Mouse (Mus musculus) midbrain, embryonic 11.5 days (tissue): Measurements from ENCODE around the gene Scn3b. TPM values are rescaled to one million over a fixed set of nuclear protein-coding genes. Genes with fewer than 3 reads are reported as not detected.

ENCODE experiments used
- ATAC-seq: fragments of 200-750 bp; cut with Nextera tagmentation; 2 replicates; pipeline ENCODE4 v1.8.0; 2017; ENCODE audit warnings: moderate TSS enrichment, moderate library complexity; ENCODE audit not compliant: low FRiP score
- DNase-seq: peaks from one replicate; pipeline ENCODE4 v3.0.0; 2015; ENCODE audit warnings: low spot score; ENCODE audit errors: missing footprints
- H3K27ac ChIP-seq: fragments of 300-500 bp; sonication (generic); 2 replicates; pipeline ENCODE4 v1.5.1; 2014; ENCODE audit warnings: low read depth, low read length
- H3K27me3 ChIP-seq: fragments of 300-500 bp; sonication (generic); 2 replicates; pipeline ENCODE4 v1.6.1; 2014; ENCODE audit warnings: mild to moderate bottlenecking, low read length, moderate library complexity, mixed read lengths; ENCODE audit not compliant: control insufficient read depth, insufficient read depth
- H3K36me3 ChIP-seq: fragments of 300-500 bp; sonication (generic); 2 replicates; pipeline ENCODE4 v1.6.1; 2014; ENCODE audit warnings: mild to moderate bottlenecking, low read length, moderate library complexity, mixed read lengths; ENCODE audit not compliant: control insufficient read depth, insufficient read depth
- H3K4me1 ChIP-seq: fragments of 300-500 bp; sonication (generic); 2 replicates; pipeline ENCODE4 v1.6.1; 2014; ENCODE audit warnings: low read length; ENCODE audit not compliant: control insufficient read depth, insufficient read depth
- H3K4me2 ChIP-seq: fragments of 300-500 bp; sonication (generic); 2 replicates; pipeline ENCODE4 v1.6.1; 2014; ENCODE audit warnings: mild to moderate bottlenecking, moderate library complexity
- H3K4me3 ChIP-seq: fragments of 300-500 bp; sonication (generic); 2 replicates; pipeline ENCODE4 v1.5.1; 2014; ENCODE audit warnings: low read depth, low read length
- H3K9ac ChIP-seq: fragments of 300-500 bp; sonication (generic); 2 replicates; pipeline ENCODE4 v1.6.1; 2014; ENCODE audit warnings: low read length
- H3K9me3 ChIP-seq: fragments of 300-500 bp; sonication (generic); 2 replicates; pipeline ENCODE4 v1.6.1; 2016; ENCODE audit warnings: low read length; ENCODE audit not compliant: control insufficient read depth
- WGBS: fragments of 180-500 bp; shearing (Covaris S2); extraction: QIAGEN DNeasy Blood & Tissue Kit; methylation state at CpG from one replicate; pipeline ENCODE4 v1.1.7; 2014; 5-methylcytosine and 5-hydroxymethylcytosine counted together
- polyA plus RNA-seq: library from polyadenylated mRNA; unstranded; fragments of >200 nt; fragmentation: Nextera tagmentation; extraction: Ambion mirVana; gene quantifications from 2 replicates; pipeline ENCODE4 v1.2.1, GENCODE M21; 2014

Gene Scn3b
- polyA plus RNA-seq, 1 experiment from 2014 or later, result 18.6 TPM

DNA sequence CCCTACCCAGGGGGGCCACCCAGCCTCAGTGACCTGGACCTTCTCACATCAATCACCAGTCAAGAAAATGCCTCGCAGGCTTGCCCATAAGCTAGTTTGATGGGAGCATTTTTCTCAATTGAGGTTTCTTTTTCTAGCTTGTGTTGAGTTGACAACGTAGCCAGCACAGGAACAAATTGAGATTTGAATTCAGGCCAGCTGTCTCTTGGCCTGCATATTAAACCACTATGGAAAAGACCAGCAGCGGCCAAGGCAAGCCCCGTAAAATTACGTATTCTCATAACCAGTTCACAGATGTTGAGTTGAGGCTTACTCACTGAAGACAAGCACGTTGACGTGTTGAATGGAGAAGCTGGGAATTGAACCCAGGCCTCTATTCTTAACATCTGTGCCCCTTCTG, 14.0 kb downstream of the Scn3b start:
- H3K4me2 ChIP-seq, result no peak overlapping the region

DNA sequence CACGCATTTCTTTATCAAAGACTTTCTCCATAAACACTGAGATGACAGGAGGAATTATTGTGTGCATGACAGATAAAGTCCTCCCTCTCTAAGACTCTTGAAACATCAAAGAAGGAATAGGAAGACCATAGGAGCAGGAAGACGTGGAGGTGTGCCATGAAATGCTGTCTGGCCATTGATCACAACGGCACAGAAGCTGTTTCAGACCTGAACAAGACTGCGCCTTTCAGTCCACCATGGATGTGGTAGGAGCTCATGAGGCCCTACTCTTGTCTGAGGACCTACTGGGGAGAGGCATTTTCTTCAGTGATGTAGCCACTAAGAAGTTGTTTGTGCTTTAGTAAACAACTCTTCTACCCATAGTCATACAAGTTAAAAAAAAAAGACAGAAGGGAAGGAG, 23.5 kb downstream of the Scn3b start:
- Histone ChIP-seq H3K27ac (no peak overlapping the region), H3K4me1 (no peaks in the 10 kb centered on the region), H3K36me3 (0 out of 2 replicates have a peak, but pooled peaks cover 3% of the 10 kb centered on the region), H3K27me3 (no peaks in the 10 kb centered on the region), H3K9me3 (no peaks in the 10 kb centered on the region), H3K4me2 (no peak overlapping the region), H3K4me3 (no peak overlapping the region), H3K9ac (no peak overlapping the region)
- ATAC-seq (no peak), DNase-seq (no peak)
- WGBS, result 92% methylated on average over 4 of the region's 4 CpGs

More for the DNA sequence above, 14.0 kb downstream of the Scn3b start:
- no peak overlapping the region for H3K9ac ChIP-seq
- no peaks in the 10 kb centered on the region for H3K4me1 ChIP-seq
- ATAC-seq (no peak), DNase-seq (no peak)
- H3K4me3 ChIP-seq, result no peak overlapping the region
- no peak overlapping the region for H3K27ac ChIP-seq
- H3K9me3 ChIP-seq, result no peaks in the 10 kb centered on the region
- 93% methylated on average over 7 of the region's 7 CpGs for WGBS
- H3K27me3 ChIP-seq, result no peaks in the 10 kb centered on the region
- no peaks in the 10 kb centered on the region for H3K36me3 ChIP-seq

- Histone ChIP-seq H3K27ac (no peak overlapping the region), H3K9ac (no peak overlapping the region), H3K4me1 (no peaks in the 10 kb centered on the region), H3K9me3 (no peaks in the 10 kb centered on the region), H3K4me2 (no peak overlapping the region), H3K36me3 (0 out of 2 replicates have a peak, but pooled peaks cover 3% of the 10 kb centered on the region), H3K27me3 (no peaks in the 10 kb centered on the region), H3K4me3 (no peak overlapping the region)
- ATAC-seq (no peak), DNase-seq (no peak)
- WGBS, result 91% methylated on average over 8 of the region's 8 CpGs
These were observed 24.3 kb downstream of the Scn3b start for GRCm38 (mm10) chr9:40293286-40293685.

- 0 out of 2 replicates have a peak, but pooled peaks cover 3% of the 10 kb centered on the region for H3K36me3 ChIP-seq
- no peak for ATAC-seq
- no peak overlapping the region for H3K4me3 ChIP-seq
- no peaks in the 10 kb centered on the region for H3K9me3 ChIP-seq
- WGBS, result 88% methylated on average over 5 of the region's 5 CpGs
- no peak overlapping the region for H3K9ac ChIP-seq
- H3K4me1 ChIP-seq, result no peaks in the 10 kb centered on the region
- H3K4me2 ChIP-seq, result no peak overlapping the region
- DNase-seq, result no peak
- no peak overlapping the region for H3K27ac ChIP-seq
- H3K27me3 ChIP-seq, result no peaks in the 10 kb centered on the region
These were observed 24.7 kb downstream of the Scn3b start for GRCm38 (mm10) chr9:40293740-40294139.

GRCm38 (mm10) chr9:40294210-40294609, 25.2 kb downstream of the Scn3b start:
- Histone ChIP-seq H3K27me3 (no peaks in the 10 kb centered on the region), H3K36me3 (0 out of 2 replicates have a peak, but pooled peaks cover 3% of the 10 kb centered on the region), H3K9me3 (no peaks in the 10 kb centered on the region), H3K4me2 (no peak overlapping the region), H3K4me3 (no peak overlapping the region), H3K9ac (no peak overlapping the region), H3K27ac (no peak overlapping the region), H3K4me1 (no peaks in the 10 kb centered on the region)
- WGBS, result 97% methylated on average over 5 of the region's 5 CpGs
- DNase-seq (no peak), ATAC-seq (no peak)

DNA sequence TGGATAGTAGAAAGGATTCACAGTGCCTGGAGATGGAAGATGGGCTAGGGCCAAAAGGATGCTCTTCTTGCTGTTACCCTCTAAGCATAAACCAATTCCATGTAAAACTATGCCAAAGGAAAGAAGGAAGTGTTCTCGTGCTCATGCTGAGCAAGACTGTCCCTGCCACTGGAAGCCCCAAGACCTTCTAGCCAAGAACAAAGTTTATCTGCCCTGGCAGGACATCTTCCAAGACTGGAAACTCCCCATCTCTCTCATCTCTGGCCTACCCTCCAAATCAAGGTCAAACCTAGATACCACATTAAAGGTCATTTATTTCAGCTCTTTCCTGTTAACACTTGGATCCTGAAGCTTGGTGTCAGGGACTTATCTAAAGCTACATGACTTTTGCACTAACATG, 25.8 kb downstream of the Scn3b start:
- Histone ChIP-seq H3K27ac (no peak overlapping the region), H3K4me2 (no peak overlapping the region), H3K4me1 (no peaks in the 10 kb centered on the region), H3K9ac (no peak overlapping the region), H3K4me3 (no peak overlapping the region), H3K36me3 (0 out of 2 replicates have a peak, but pooled peaks cover 3% of the 10 kb centered on the region), H3K27me3 (no peaks in the 10 kb centered on the region), H3K9me3 (no peaks in the 10 kb centered on the region)
- 100% methylated on average over 1 of the region's 1 CpGs for WGBS
- no peak for DNase-seq
- no peak for ATAC-seq

DNA sequence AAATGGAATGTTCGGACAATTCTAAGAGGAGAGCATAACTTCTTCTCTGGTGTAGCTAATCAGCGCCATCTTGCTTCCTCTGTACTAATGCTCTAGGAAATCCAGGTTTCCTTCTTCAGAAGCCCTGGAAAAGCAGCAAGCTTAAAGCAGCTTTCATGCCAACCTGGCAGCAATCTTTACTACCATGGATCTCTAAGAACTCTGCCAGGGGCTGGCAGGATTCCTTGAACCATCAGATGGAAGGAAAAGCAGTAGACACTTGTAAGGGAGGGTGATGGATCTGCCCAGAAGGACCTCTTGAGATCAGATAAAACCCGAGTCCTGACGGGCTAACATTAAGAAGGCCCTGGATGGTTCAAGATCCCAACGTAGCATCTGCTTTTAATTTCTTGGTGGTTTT, 27.2 kb downstream of the Scn3b start:
- Histone ChIP-seq H3K4me1 (no peaks in the 10 kb centered on the region), H3K27ac (no peak overlapping the region), H3K9ac (no peak overlapping the region), H3K36me3 (0 out of 2 replicates have a peak, but pooled peaks cover 3% of the 10 kb centered on the region), H3K27me3 (no peaks in the 10 kb centered on the region), H3K4me3 (no peak overlapping the region), H3K9me3 (no peaks in the 10 kb centered on the region), H3K4me2 (no peak overlapping the region)
- WGBS, result 98% methylated on average over 5 of the region's 5 CpGs
- ATAC-seq, result no peak
- no peak for DNase-seq

DNA sequence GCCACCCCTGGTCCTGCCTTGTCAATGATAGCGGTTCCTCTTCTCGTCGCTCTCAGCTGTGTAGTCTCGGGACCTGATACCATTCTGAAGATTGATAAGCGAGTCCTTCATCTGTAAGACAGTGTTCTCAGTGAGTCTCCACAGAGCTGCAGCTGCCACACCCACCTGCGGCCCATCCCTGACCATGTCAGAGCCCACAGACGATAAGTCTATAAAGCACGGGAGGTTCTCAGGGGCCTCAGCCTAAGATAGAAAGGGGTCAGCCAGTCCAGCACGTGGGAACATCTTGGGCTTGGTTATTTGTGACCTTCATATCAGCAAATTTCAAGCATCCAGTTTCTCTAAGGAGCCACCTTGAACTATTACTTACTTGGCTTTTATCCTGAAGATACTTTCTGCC, 29.0 kb downstream of the Scn3b start:
- 89% methylated on average over 9 of the region's 9 CpGs for WGBS
- H3K4me1 ChIP-seq, result no peaks in the 10 kb centered on the region
- H3K27ac ChIP-seq, result no peak overlapping the region
- DNase-seq, result no peak
- H3K9me3 ChIP-seq, result no peaks in the 10 kb centered on the region
- 0 out of 2 replicates have a peak, but pooled peaks cover 3% of the 10 kb centered on the region for H3K36me3 ChIP-seq
- H3K4me2 ChIP-seq, result no peak overlapping the region
- no peak overlapping the region for H3K9ac ChIP-seq
- H3K27me3 ChIP-seq, result no peaks in the 10 kb centered on the region
- H3K4me3 ChIP-seq, result no peak overlapping the region
- ATAC-seq, result no peak

DNA sequence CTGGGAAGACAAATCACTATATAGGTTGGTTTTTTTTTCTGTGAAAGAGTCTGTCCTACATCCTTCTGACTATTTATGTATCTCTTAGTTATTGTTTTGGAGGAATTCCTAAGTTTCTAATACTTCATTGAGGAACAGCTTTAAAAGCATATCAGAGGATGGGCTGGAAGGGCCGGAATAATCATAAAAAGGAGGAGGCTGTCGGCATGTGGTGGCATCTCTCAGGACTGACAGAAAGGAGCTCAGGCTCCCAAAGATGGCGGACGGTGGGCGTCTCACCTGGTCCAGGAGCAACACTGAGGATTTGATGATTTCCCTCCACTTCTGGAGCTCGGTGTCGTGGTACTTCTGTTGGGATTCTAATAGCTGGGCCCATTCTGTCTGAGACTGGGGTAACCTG, 30.3 kb downstream of the Scn3b start:
- 86% methylated on average over 7 of the region's 7 CpGs for WGBS
- Histone ChIP-seq H3K9ac (no peak overlapping the region), H3K27ac (no peak overlapping the region), H3K27me3 (no peaks in the 10 kb centered on the region), H3K9me3 (no peaks in the 10 kb centered on the region), H3K36me3 (no peaks in the 10 kb centered on the region), H3K4me1 (no peaks in the 10 kb centered on the region), H3K4me3 (no peak overlapping the region), H3K4me2 (no peak overlapping the region)
- no peak for ATAC-seq
- no peak for DNase-seq
